In genomic region chr5:16029481-16029880, GRCm38 (mm10) we compare ENCODE assay signal across 30 mouse cellular contexts.
DNase-seq lines count a peak whose midpoint lies in the region; ATAC-seq and TF ChIP-seq lines count a peak whose summit lies in the region.
"Had no signal": no experiment of that assay in that cellular context is flagged by ENCODE, and none has a peak within 500 bp of the region (broad histone marks: within the 10 kb centered on the region; RNA-seq: fewer than 3 reads in every experiment).

No protein-coding gene starts in this region.

- H3K4me3 ChIP-seq in hindbrain, embryonic 12.5 days, result no peak overlapping the region
- no peak overlapping the region for H3K4me3 ChIP-seq in hindbrain, embryonic 10.5 days
- no peak overlapping the region for H3K4me3 ChIP-seq in limb, embryonic 10.5 days
- H3K4me3 ChIP-seq in layer of hippocampus, adult 2 months, result no peak overlapping the region
- H3K4me3 ChIP-seq: embryonic facial prominence, embryonic 13.5 days; erythroblast, embryonic 14.5 days; forebrain, embryonic 13.5 days; heart, embryonic 10.5 days; heart, embryonic 15.5 days; limb, embryonic 12.5 days; liver, embryonic 15.5 days; myocyte; neural tube, embryonic 12.5 days; stomach, embryonic 15.5 days had no signal

- DNase-seq in hindbrain, embryonic 10.5 days (ENCODE audit: low spot score), result no peak
- DNase-seq in retina, embryonic 14.5 days (ENCODE audit: low spot score), result peak; percentile 19
- DNase-seq in retina, postnatal 1 day, result no peak
- no peak for DNase-seq in limb, embryonic 10.5 days (ENCODE audit: low spot score)
- DNase-seq in layer of hippocampus, adult 2 months (ENCODE audit: low spot score in 2 of 2), result no peak
- DNase-seq: adrenal gland, adult 2 months; adrenal gland, postnatal 36 days; cerebellum, adult 2 months; cerebellum, postnatal 14 days; gastrocnemius, postnatal 25 days; heart, adult 11 months; kidney, adult 8-10 months; kidney, postnatal 10 days; lung, embryonic 14.5 days; lung, postnatal 14 days; right cerebral cortex, postnatal 25 days had no signal

- peak overlapping the region; percentile 62; the same call in 1 of the 2 replicates for H3K27ac ChIP-seq in hindbrain, embryonic 12.5 days
- H3K27ac ChIP-seq in hindbrain, embryonic 10.5 days, result no peak overlapping the region
- H3K27ac ChIP-seq in limb, embryonic 10.5 days, result peak overlapping the region; percentile 14; the same call in 1 of the 2 replicates
- no peak overlapping the region for H3K27ac ChIP-seq in layer of hippocampus, adult 2 months
- H3K27ac ChIP-seq: embryonic facial prominence, embryonic 13.5 days; forebrain, embryonic 13.5 days; heart, embryonic 10.5 days; heart, embryonic 15.5 days; limb, embryonic 12.5 days; liver, embryonic 15.5 days; neural tube, embryonic 12.5 days; stomach, embryonic 15.5 days had no signal

- ATAC-seq in hindbrain, embryonic 12.5 days (ENCODE audit: low FRiP score), result no peak
- ATAC-seq: activated CD4-positive, CD25-positive, alpha-beta regulatory T cell, adult 4 months; forebrain, embryonic 13.5 days; intestine, embryonic 16.5 days had no signal

- H3K36me3 ChIP-seq in hindbrain, embryonic 12.5 days, result no peaks in the 10 kb centered on the region
- H3K36me3 ChIP-seq in hindbrain, embryonic 10.5 days, result no peaks in the 10 kb centered on the region
- no peaks in the 10 kb centered on the region for H3K36me3 ChIP-seq in limb, embryonic 10.5 days
- H3K36me3 ChIP-seq: embryonic facial prominence, embryonic 13.5 days; heart, embryonic 10.5 days; heart, embryonic 15.5 days; limb, embryonic 12.5 days; liver, embryonic 15.5 days; neural tube, embryonic 12.5 days; stomach, embryonic 15.5 days had no signal

- H3K9ac ChIP-seq in hindbrain, embryonic 12.5 days, result no peak overlapping the region
- H3K9ac ChIP-seq: embryonic facial prominence, embryonic 13.5 days; forebrain, embryonic 13.5 days; heart, embryonic 15.5 days; limb, embryonic 12.5 days; liver, embryonic 15.5 days; lung, embryonic 14.5 days; neural tube, embryonic 12.5 days; stomach, embryonic 15.5 days had no signal

- no peak for TF ChIP-seq CTCF in layer of hippocampus, adult 2 months (conservative IDR thresholded peaks at IDR 0.05)

- peaks cover 6% of the 10 kb centered on the region for H3K4me1 ChIP-seq in hindbrain, embryonic 12.5 days
- H3K4me1 ChIP-seq in hindbrain, embryonic 10.5 days (replicated peaks), result peaks cover 9% of the 10 kb centered on the region
- peaks cover 27% of the 10 kb centered on the region for H3K4me1 ChIP-seq in limb, embryonic 10.5 days
- H3K4me1 ChIP-seq: embryonic facial prominence, embryonic 13.5 days; heart, embryonic 10.5 days; liver, embryonic 15.5 days; neural tube, embryonic 12.5 days; stomach, embryonic 15.5 days had no signal

- no peak overlapping the region for H3K4me2 ChIP-seq in hindbrain, embryonic 12.5 days (replicated peaks)
- H3K4me2 ChIP-seq: embryonic facial prominence, embryonic 13.5 days; forebrain, embryonic 13.5 days; heart, embryonic 15.5 days; limb, embryonic 12.5 days; liver, embryonic 15.5 days; lung, embryonic 14.5 days; neural tube, embryonic 12.5 days; stomach, embryonic 15.5 days had no signal

- 43% methylated on average over 5 of the region's 5 CpGs for WGBS in hindbrain, embryonic 12.5 days
- WGBS in hindbrain, embryonic 10.5 days, result 69% methylated on average over 5 of the region's 5 CpGs
- WGBS in limb, embryonic 10.5 days, result 68% methylated on average over 5 of the region's 5 CpGs

- no peaks in the 10 kb centered on the region for H3K27me3 ChIP-seq in hindbrain, embryonic 12.5 days
- no peaks in the 10 kb centered on the region for H3K27me3 ChIP-seq in hindbrain, embryonic 10.5 days (ENCODE audit: insufficient read depth, poor library complexity, severe bottlenecking)
- no peaks in the 10 kb centered on the region for H3K27me3 ChIP-seq in limb, embryonic 10.5 days (ENCODE audit: low read depth, poor library complexity, severe bottlenecking)
- H3K27me3 ChIP-seq: CH12.LX; embryonic facial prominence, embryonic 13.5 days; forebrain, embryonic 13.5 days; heart, embryonic 15.5 days; limb, embryonic 12.5 days; liver, embryonic 15.5 days; neural tube, embryonic 12.5 days; stomach, embryonic 15.5 days had no signal

- no peaks in the 10 kb centered on the region for H3K9me3 ChIP-seq in hindbrain, embryonic 12.5 days (replicated peaks)
- no peaks in the 10 kb centered on the region for H3K9me3 ChIP-seq in hindbrain, embryonic 10.5 days
- no peaks in the 10 kb centered on the region for H3K9me3 ChIP-seq in limb, embryonic 10.5 days (replicated peaks)
- H3K9me3 ChIP-seq: embryonic facial prominence, embryonic 13.5 days; forebrain, embryonic 13.5 days; heart, embryonic 10.5 days; heart, embryonic 15.5 days; limb, embryonic 12.5 days; liver, embryonic 15.5 days; neural tube, embryonic 12.5 days; stomach, embryonic 15.5 days had no signal

Comparison
In these comparisons a context has a peak if more than half of its experiments do, and no peak if none do; other contexts are left out.
1. H3K27ac ChIP-seq: peak in hindbrain, embryonic 12.5 days (single experiment) and limb, embryonic 10.5 days (single experiment); none in hindbrain, embryonic 10.5 days (single experiment) and layer of hippocampus, adult 2 months (single experiment).